Mouse (Mus musculus) midbrain, embryonic 16.5 days (tissue): ENCODE measurements around the gene Setd1b. TPM values are rescaled to one million over a fixed set of nuclear protein-coding genes. Genes with fewer than 3 reads are reported as not detected.

Experiments
- ATAC-seq: fragments of 200-750 bp; cut with Nextera tagmentation; 2 replicates; pipeline ENCODE4 v1.8.0; 2017; ENCODE audit warnings: moderate TSS enrichment
- H3K27ac ChIP-seq: fragments of 300-500 bp; sonication (generic); 2 replicates; pipeline ENCODE4 v1.5.1; 2014; ENCODE audit warnings: mild to moderate bottlenecking, low read length, mixed read lengths
- H3K27me3 ChIP-seq: fragments of 300-500 bp; sonication (generic); 2 replicates; pipeline ENCODE4 v1.6.1; 2014; ENCODE audit warnings: low read depth, low read length, mixed read lengths; ENCODE audit not compliant: control insufficient read depth, insufficient read depth
- H3K36me3 ChIP-seq: fragments of 300-500 bp; sonication (generic); 2 replicates; pipeline ENCODE4 v1.6.1; 2014; ENCODE audit warnings: mild to moderate bottlenecking, low read length, moderate library complexity, mixed read lengths; ENCODE audit not compliant: control insufficient read depth, insufficient read depth
- H3K4me1 ChIP-seq: fragments of 300-500 bp; sonication (generic); 2 replicates; pipeline ENCODE4 v1.6.1; 2014; ENCODE audit warnings: mild to moderate bottlenecking, low read length, mixed read lengths; ENCODE audit not compliant: control insufficient read depth, insufficient read depth
- H3K4me2 ChIP-seq: fragments of 300-500 bp; sonication (generic); 2 replicates; pipeline ENCODE4 v1.6.1; 2014; ENCODE audit warnings: mild to moderate bottlenecking, low read length, mixed read lengths
- H3K4me3 ChIP-seq: fragments of 300-500 bp; sonication (generic); 2 replicates; pipeline ENCODE4 v1.5.1; 2014; ENCODE audit warnings: low read depth, mild to moderate bottlenecking, low read length, moderate library complexity, mixed read lengths
- H3K9ac ChIP-seq: fragments of 300-500 bp; sonication (generic); 2 replicates; pipeline ENCODE4 v1.6.1; 2014; ENCODE audit warnings: low read depth, low read length, mixed read lengths
- H3K9me3 ChIP-seq: fragments of 300-500 bp; sonication (generic); replicated peaks from 2 replicates; pipeline ENCODE4 v1.6.1; 2014; ENCODE audit warnings: mild to moderate bottlenecking, low read length, mixed read lengths; ENCODE audit not compliant: control insufficient read depth, poor library complexity, severe bottlenecking
- WGBS: fragments of 180-500 bp; shearing (Covaris S2); extraction: QIAGEN DNeasy Blood & Tissue Kit; methylation state at CpG from one replicate; pipeline ENCODE4 v1.1.7; 2014; 5-methylcytosine and 5-hydroxymethylcytosine counted together
- polyA plus RNA-seq: library from polyadenylated mRNA; unstranded; fragments of >200 nt; fragmentation: Nextera tagmentation; extraction: Ambion mirVana; gene quantifications from 2 replicates; pipeline ENCODE4 v1.2.1, GENCODE M21; 2015

The Setd1b gene
- polyA plus RNA-seq, 1 experiment from 2014 or later: 10.0 TPM

DNA sequence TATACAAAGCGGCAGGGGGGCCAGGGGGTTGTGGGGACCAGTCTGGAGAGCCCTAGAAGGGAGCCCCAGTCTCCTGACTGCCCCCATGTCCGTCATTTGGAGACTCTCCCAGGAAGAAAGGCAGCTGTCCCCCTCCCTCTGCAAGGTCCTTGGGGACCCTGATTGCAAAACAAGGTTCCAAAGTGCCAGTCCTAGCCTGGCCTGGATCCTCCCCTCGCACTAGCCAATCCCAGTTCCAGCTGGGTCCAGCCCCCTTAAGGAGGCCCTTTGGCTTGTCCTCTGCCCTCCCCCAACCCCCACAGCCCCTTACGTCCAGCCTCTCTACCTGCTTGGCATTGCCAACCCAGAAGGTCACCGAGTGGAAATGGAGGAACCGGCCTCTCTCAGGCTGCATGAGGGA is 39.5 kb downstream of the Setd1b start:
- WGBS: 81% methylated on average over 6 of the region's 6 CpGs
- no peak overlapping the region for H3K27ac ChIP-seq

DNA sequence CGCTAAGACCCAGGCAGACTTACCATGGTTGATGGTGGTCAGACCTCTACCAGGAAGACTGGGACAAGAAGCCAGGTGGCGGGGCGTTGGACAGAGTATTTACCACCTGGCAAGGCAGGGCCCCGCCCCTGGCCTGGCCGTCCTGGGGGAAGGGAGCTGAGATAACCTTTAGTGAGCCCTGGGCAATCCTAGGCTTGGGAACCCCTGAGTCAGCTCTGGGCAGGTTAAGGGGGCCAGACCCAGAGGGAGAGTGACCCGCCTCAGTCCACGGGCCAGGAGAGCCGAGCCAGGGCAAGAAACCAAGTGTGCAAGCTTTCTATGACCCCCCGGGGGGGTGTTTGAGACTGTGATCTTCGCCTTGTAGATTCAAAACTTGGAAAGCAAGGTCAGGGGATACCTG is 40.7 kb downstream of the Setd1b start, which contains the start of gene Hpd:
Hpd (minus strand) TSS at position 77 of the 400 bp plus-strand sequence.
- H3K4me3 ChIP-seq: no peak within 1 kb of the TSS
- WGBS: 91% methylated on average over 10 of the region's 10 CpGs
- H3K9ac ChIP-seq: no peak within 1 kb of the TSS
- no peak for ATAC-seq
- no peak within 1 kb of the TSS for H3K27ac ChIP-seq
- no peaks in the 10 kb centered on the region for H3K4me1 ChIP-seq
- H3K9me3 ChIP-seq: no peaks in the 10 kb centered on the region
- H3K27me3 ChIP-seq: no peaks in the 10 kb centered on the region
- no peaks in the 10 kb centered on the region for H3K36me3 ChIP-seq
- no peak within 1 kb of the TSS for H3K4me2 ChIP-seq

More for the DNA sequence above, 39.5 kb downstream of the Setd1b start:
- H3K9ac ChIP-seq: no peak overlapping the region
- ATAC-seq: no peak
- H3K4me3 ChIP-seq: no peak overlapping the region
- no peaks in the 10 kb centered on the region for H3K4me1 ChIP-seq
- H3K27me3 ChIP-seq: no peaks in the 10 kb centered on the region
- H3K9me3 ChIP-seq: no peaks in the 10 kb centered on the region
- H3K36me3 ChIP-seq: no peaks in the 10 kb centered on the region
- H3K4me2 ChIP-seq: no peak overlapping the region

DNA sequence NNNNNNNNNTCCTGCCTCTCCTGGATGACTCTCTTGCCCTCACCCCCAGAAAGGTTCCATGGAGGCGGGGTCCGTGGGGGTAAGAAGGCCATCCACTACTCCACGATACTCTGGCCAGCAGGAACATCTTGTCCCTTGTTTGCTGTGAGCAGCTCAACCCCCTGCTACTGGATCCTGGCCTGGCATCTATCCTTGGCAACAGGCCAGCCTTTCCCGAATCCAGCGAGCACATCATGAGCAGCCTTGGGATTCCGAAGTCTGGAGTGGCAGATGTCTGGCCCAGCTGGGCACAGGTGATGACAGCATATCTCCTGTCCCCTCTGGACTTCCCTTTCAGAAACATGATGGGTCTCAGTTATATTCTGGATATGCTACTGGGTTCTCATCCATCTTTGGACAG is 44.0 kb downstream of the Setd1b start:
- Histone ChIP-seq H3K4me1 (no peaks in the 10 kb centered on the region), H3K4me3 (no peak overlapping the region), H3K36me3 (no peaks in the 10 kb centered on the region), H3K9ac (no peak overlapping the region), H3K27ac (no peak overlapping the region), H3K27me3 (no peaks in the 10 kb centered on the region), H3K9me3 (no peaks in the 10 kb centered on the region), H3K4me2 (no peak overlapping the region)
- 68% methylated on average over 6 of the region's 6 CpGs for WGBS
- ATAC-seq: no peak

DNA sequence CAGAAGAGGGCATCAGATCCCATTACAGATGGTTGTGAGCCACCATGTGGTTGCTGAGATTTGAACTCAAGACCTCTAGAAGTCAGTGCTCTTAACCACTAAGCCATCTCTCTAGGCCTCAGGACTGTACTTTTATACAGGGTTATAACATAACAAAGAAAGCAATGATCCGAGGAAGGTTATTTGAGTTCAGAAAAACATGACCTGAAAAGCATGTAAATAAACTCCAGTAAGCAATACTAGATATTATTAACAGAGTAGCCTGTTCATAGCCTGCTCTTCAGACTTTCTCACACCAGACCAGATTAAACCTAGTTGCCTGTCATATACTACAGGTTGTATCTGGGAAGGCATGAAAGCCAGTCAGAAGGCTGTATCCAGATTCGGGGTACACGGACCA is 45.3 kb downstream of the Setd1b start:
- H3K36me3 ChIP-seq: no peaks in the 10 kb centered on the region
- no peaks in the 10 kb centered on the region for H3K9me3 ChIP-seq
- no peaks in the 10 kb centered on the region for H3K27me3 ChIP-seq
- H3K4me2 ChIP-seq: no peak overlapping the region
- H3K9ac ChIP-seq: no peak overlapping the region
- H3K4me3 ChIP-seq: no peak overlapping the region
- WGBS: 88% methylated on average over 3 of the region's 3 CpGs
- no peak overlapping the region for H3K27ac ChIP-seq
- no peak for ATAC-seq
- H3K4me1 ChIP-seq: no peaks in the 10 kb centered on the region

DNA sequence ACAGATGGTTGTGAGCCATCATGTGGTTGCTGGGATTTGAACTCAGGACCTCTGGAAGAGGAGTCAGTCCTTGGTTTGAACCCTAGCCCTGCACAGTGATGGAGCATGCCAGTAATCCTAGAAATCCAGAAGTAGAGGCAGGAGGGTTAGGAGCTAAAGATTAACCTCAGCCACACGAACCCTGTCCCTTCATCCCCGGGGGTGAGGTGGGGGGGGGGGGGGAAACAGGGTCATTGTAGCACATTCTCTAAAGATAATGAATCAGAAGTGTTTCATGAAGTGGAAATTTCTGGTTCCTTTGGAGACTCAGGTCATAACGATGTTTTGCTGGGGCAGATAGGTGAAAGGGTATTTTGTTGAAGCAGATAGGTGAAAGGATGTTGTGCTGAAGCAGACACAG is 48.9 kb downstream of the Setd1b start:
- Histone ChIP-seq H3K9ac (no peak overlapping the region), H3K27ac (no peak overlapping the region), H3K36me3 (no peaks in the 10 kb centered on the region), H3K4me2 (no peak overlapping the region), H3K4me1 (no peaks in the 10 kb centered on the region), H3K4me3 (no peak overlapping the region), H3K9me3 (no peaks in the 10 kb centered on the region), H3K27me3 (no peaks in the 10 kb centered on the region)
- no peak for ATAC-seq
- WGBS: 80% methylated on average over 3 of the region's 3 CpGs

DNA sequence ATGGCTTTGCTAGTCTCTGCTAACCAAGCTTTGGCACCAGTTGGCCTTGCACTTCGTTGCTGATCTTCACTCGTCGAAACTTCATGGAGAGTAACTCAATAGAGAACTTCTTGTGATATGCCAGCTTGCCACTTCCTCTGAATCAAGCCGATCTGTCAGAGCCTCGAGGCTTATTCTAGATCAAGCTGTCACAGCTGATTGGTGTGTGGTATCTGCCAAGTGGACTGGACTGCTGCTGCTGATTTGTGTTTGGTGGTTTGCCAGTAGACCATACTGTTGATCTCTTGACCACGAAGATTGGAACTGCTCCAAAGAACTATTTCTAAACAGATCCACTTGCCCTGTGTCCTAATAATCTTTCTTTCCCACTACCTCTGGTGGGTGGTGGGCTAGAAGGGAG is 49.4 kb downstream of the Setd1b start:
- Histone ChIP-seq H3K9me3 (no peaks in the 10 kb centered on the region), H3K4me1 (no peaks in the 10 kb centered on the region), H3K36me3 (no peaks in the 10 kb centered on the region), H3K4me3 (no peak overlapping the region), H3K9ac (no peak overlapping the region), H3K27me3 (no peaks in the 10 kb centered on the region), H3K27ac (no peak overlapping the region), H3K4me2 (no peak overlapping the region)
- WGBS: 89% methylated on average over 6 of the region's 6 CpGs
- no peak for ATAC-seq

DNA sequence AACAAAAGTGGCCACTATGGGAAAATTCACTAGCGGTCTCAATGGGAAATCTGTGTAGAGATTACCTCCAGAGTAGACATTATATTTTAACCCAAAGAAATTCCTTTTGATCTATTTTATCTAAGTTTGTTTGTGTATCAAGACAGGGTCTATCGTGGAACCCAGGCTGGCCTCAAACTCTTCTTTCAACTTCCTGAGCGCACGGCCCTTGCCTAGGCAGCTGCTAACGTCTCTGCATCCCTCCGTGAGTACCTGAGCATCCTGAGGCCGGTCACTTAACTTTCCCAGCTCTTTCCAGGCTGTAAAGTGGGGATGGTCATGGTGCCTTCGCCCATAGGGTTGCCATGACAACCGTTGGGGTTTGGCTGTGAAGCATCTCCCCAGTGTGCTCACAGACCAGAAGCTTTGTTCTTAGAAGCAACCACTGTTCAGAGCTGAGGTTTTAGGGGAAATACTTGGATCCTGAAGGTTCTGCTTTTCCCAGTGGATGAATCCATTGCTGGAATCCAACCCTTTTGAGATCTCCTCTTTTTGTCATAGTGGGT is 50.7 kb downstream of the Setd1b start:
- WGBS: 54% methylated on average over 9 of the region's 9 CpGs
- Histone ChIP-seq H3K27me3 (no peaks in the 10 kb centered on the region), H3K36me3 (no peaks in the 10 kb centered on the region), H3K9ac (no peak overlapping the region), H3K9me3 (no peaks in the 10 kb centered on the region), H3K27ac (no peak overlapping the region), H3K4me1 (no peaks in the 10 kb centered on the region), H3K4me3 (no peak overlapping the region), H3K4me2 (no peak overlapping the region)
- ATAC-seq: no peak

DNA sequence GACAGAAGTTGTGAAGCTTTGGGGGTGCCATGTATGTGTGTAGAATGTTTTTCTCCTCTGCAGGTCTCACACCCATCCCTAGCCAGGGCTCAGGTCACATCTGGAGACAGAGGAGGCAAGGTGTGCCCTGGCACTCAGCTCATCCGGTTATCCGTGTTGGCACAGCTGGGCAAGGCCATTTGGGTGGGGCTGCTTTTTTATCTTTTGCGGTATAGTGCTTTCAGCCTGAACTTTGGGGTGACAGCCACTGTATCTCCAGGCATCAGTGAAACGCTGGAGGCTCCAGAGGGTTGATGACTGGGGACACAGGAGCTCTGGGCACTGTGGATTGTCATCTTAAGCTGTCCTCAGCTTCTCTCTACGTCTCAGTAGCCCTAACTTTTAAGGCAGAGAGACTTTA is 51.4 kb downstream of the Setd1b start:
- Histone ChIP-seq H3K4me1 (no peaks in the 10 kb centered on the region), H3K27ac (no peak overlapping the region; the same call in 1 of the 2 replicates), H3K36me3 (no peaks in the 10 kb centered on the region), H3K4me3 (no peak overlapping the region), H3K27me3 (no peaks in the 10 kb centered on the region), H3K4me2 (no peak overlapping the region), H3K9me3 (no peaks in the 10 kb centered on the region), H3K9ac (no peak overlapping the region)
- WGBS: 88% methylated on average over 5 of the region's 5 CpGs
- no peak for ATAC-seq

DNA sequence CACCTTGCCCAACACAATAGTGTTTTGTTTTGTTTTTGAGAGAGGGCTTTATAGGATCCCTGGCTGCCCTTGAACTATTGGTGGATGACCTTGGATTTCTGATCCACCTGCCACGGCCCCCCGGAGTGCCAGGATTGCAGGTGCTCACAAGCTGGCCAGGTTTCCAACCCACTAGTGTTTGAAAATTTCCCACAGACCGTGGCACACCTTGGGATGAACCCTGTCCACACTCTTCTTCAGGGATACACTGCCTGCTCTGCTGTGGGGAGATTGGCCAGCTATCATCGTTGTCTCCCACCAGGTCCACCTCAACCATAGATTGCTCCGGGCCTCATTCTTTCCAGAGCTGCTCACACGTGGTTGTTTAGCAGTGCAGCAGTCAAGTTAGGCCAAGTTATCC is 52.9 kb downstream of the Setd1b start:
- Histone ChIP-seq H3K4me2 (no peak overlapping the region), H3K36me3 (no peaks in the 10 kb centered on the region)
- WGBS: 88% methylated on average over 6 of the region's 6 CpGs

More for the DNA sequence above, 52.9 kb downstream of the Setd1b start:
- no peaks in the 10 kb centered on the region for H3K4me1 ChIP-seq
- H3K9ac ChIP-seq: no peak overlapping the region
- no peaks in the 10 kb centered on the region for H3K27me3 ChIP-seq
- H3K4me3 ChIP-seq: no peak overlapping the region
- no peaks in the 10 kb centered on the region for H3K9me3 ChIP-seq
- ATAC-seq: no peak
- H3K27ac ChIP-seq: no peak overlapping the region
